Mouse (Mus musculus) midbrain, embryonic 16.5 days (tissue): Measurements from ENCODE around the gene Zkscan17. TPM values are rescaled to one million over a fixed set of nuclear protein-coding genes. Genes with fewer than 3 reads are reported as not detected.

Source experiments
- ATAC-seq: fragments of 200-750 bp; cut with Nextera tagmentation; 2 replicates; pipeline ENCODE4 v1.8.0; 2017; ENCODE audit warnings: moderate TSS enrichment
- H3K27ac ChIP-seq: fragments of 300-500 bp; sonication (generic); 2 replicates; pipeline ENCODE4 v1.5.1; 2014; ENCODE audit warnings: mild to moderate bottlenecking, low read length, mixed read lengths
- H3K27me3 ChIP-seq: fragments of 300-500 bp; sonication (generic); 2 replicates; pipeline ENCODE4 v1.6.1; 2014; ENCODE audit warnings: low read depth, low read length, mixed read lengths; ENCODE audit not compliant: control insufficient read depth, insufficient read depth
- H3K36me3 ChIP-seq: fragments of 300-500 bp; sonication (generic); 2 replicates; pipeline ENCODE4 v1.6.1; 2014; ENCODE audit warnings: mild to moderate bottlenecking, low read length, moderate library complexity, mixed read lengths; ENCODE audit not compliant: control insufficient read depth, insufficient read depth
- H3K4me1 ChIP-seq: fragments of 300-500 bp; sonication (generic); 2 replicates; pipeline ENCODE4 v1.6.1; 2014; ENCODE audit warnings: mild to moderate bottlenecking, low read length, mixed read lengths; ENCODE audit not compliant: control insufficient read depth, insufficient read depth
- H3K4me2 ChIP-seq: fragments of 300-500 bp; sonication (generic); 2 replicates; pipeline ENCODE4 v1.6.1; 2014; ENCODE audit warnings: mild to moderate bottlenecking, low read length, mixed read lengths
- H3K4me3 ChIP-seq: fragments of 300-500 bp; sonication (generic); 2 replicates; pipeline ENCODE4 v1.5.1; 2014; ENCODE audit warnings: low read depth, mild to moderate bottlenecking, low read length, moderate library complexity, mixed read lengths
- H3K9ac ChIP-seq: fragments of 300-500 bp; sonication (generic); 2 replicates; pipeline ENCODE4 v1.6.1; 2014; ENCODE audit warnings: low read depth, low read length, mixed read lengths
- H3K9me3 ChIP-seq: fragments of 300-500 bp; sonication (generic); replicated peaks from 2 replicates; pipeline ENCODE4 v1.6.1; 2014; ENCODE audit warnings: mild to moderate bottlenecking, low read length, mixed read lengths; ENCODE audit not compliant: control insufficient read depth, poor library complexity, severe bottlenecking
- WGBS: fragments of 180-500 bp; shearing (Covaris S2); extraction: QIAGEN DNeasy Blood & Tissue Kit; methylation state at CpG from one replicate; pipeline ENCODE4 v1.1.7; 2014; 5-methylcytosine and 5-hydroxymethylcytosine counted together
- polyA plus RNA-seq: library from polyadenylated mRNA; unstranded; fragments of >200 nt; fragmentation: Nextera tagmentation; extraction: Ambion mirVana; gene quantifications from 2 replicates; pipeline ENCODE4 v1.2.1, GENCODE M21; 2015

Zkscan17 gene
- polyA plus RNA-seq, 1 experiment from 2014 or later = 13.4 TPM

GRCm38 (mm10) chr11:59530221-59530620 lies 3.7 kb upstream of the Zkscan17 start:
- WGBS = 82% methylated on average over 5 of the region's 5 CpGs
- Histone ChIP-seq H3K4me1 (no peaks in the 10 kb centered on the region), H3K9me3 (no peaks in the 10 kb centered on the region), H3K36me3 (no peaks in the 10 kb centered on the region), H3K27ac (no peak overlapping the region), H3K4me2 (no peak overlapping the region), H3K27me3 (no peaks in the 10 kb centered on the region), H3K9ac (no peak overlapping the region), H3K4me3 (no peak overlapping the region)
- ATAC-seq = no peak

GRCm38 (mm10) chr11:59525237-59525636 lies 1.3 kb downstream of the Zkscan17 start:
- Histone ChIP-seq H3K9me3 (no peaks in the 10 kb centered on the region), H3K4me3 (no peak overlapping the region), H3K36me3 (no peaks in the 10 kb centered on the region), H3K4me1 (no peaks in the 10 kb centered on the region), H3K27ac (no peak overlapping the region), H3K4me2 (no peak overlapping the region), H3K27me3 (no peaks in the 10 kb centered on the region), H3K9ac (no peak overlapping the region)
- WGBS = 10% methylated on average over 10 of the region's 10 CpGs
- no peak for ATAC-seq

- Histone ChIP-seq H3K4me1 (no peaks in the 10 kb centered on the region), H3K27me3 (no peaks in the 10 kb centered on the region), H3K36me3 (no peaks in the 10 kb centered on the region), H3K9ac (no peak overlapping the region), H3K27ac (no peak overlapping the region), H3K4me2 (no peak overlapping the region), H3K9me3 (no peaks in the 10 kb centered on the region), H3K4me3 (no peak overlapping the region)
- ATAC-seq = no peak
- WGBS = 99% methylated on average over 2 of the region's 2 CpGs
These were observed 2.4 kb downstream of the Zkscan17 start for GRCm38 (mm10) chr11:59524150-59524549.

- WGBS = 66% methylated on average over 6 of the region's 6 CpGs
- no peak overlapping the region for H3K9ac ChIP-seq
- no peak for ATAC-seq
These were observed 6.6 kb downstream of the Zkscan17 start for GRCm38 (mm10) chr11:59519741-59520495.

GRCm38 (mm10) chr11:59518226-59518625 lies 8.3 kb downstream of the Zkscan17 start:
- no peak for ATAC-seq
- H3K9ac ChIP-seq = no peak overlapping the region
- H3K9me3 ChIP-seq = no peaks in the 10 kb centered on the region
- no peaks in the 10 kb centered on the region for H3K4me1 ChIP-seq
- 75% methylated on average over 10 of the region's 10 CpGs for WGBS
- no peak overlapping the region for H3K4me3 ChIP-seq
- H3K27ac ChIP-seq = no peak overlapping the region
- no peak overlapping the region for H3K4me2 ChIP-seq
- H3K27me3 ChIP-seq = no peaks in the 10 kb centered on the region
- no peaks in the 10 kb centered on the region for H3K36me3 ChIP-seq

More at GRCm38 (mm10) chr11:59519741-59520495, 6.6 kb downstream of the Zkscan17 start:
- Histone ChIP-seq H3K4me1 (no peaks in the 10 kb centered on the region), H3K9me3 (no peaks in the 10 kb centered on the region), H3K4me3 (no peak overlapping the region), H3K27ac (no peak overlapping the region), H3K4me2 (no peak overlapping the region), H3K27me3 (no peaks in the 10 kb centered on the region), H3K36me3 (no peaks in the 10 kb centered on the region)

GRCm38 (mm10) chr11:59517441-59517840 lies 9.1 kb downstream of the Zkscan17 start:
- no peak overlapping the region for H3K27ac ChIP-seq
- no peak for ATAC-seq
- H3K4me2 ChIP-seq = no peak overlapping the region
- H3K9me3 ChIP-seq = no peaks in the 10 kb centered on the region
- no peaks in the 10 kb centered on the region for H3K36me3 ChIP-seq
- 81% methylated on average over 1 of the region's 1 CpGs for WGBS
- H3K9ac ChIP-seq = no peak overlapping the region
- H3K4me1 ChIP-seq = no peaks in the 10 kb centered on the region
- H3K27me3 ChIP-seq = no peaks in the 10 kb centered on the region
- no peak overlapping the region for H3K4me3 ChIP-seq

- no peak overlapping the region for H3K4me2 ChIP-seq
- 0 out of 2 replicates have a peak, but pooled peaks cover 2% of the 10 kb centered on the region for H3K36me3 ChIP-seq
- H3K4me1 ChIP-seq = no peaks in the 10 kb centered on the region
- no peak overlapping the region for H3K9ac ChIP-seq
- H3K9me3 ChIP-seq = no peaks in the 10 kb centered on the region
- H3K4me3 ChIP-seq = no peak overlapping the region
- H3K27ac ChIP-seq = no peak overlapping the region
- WGBS = 78% methylated on average over 3 of the region's 3 CpGs
- H3K27me3 ChIP-seq = no peaks in the 10 kb centered on the region
- no peak for ATAC-seq
These were observed 11.8 kb downstream of the Zkscan17 start for GRCm38 (mm10) chr11:59514789-59515188.

- Histone ChIP-seq H3K4me3 (no peak overlapping the region), H3K27me3 (no peaks in the 10 kb centered on the region), H3K9ac (no peak overlapping the region), H3K4me2 (no peak overlapping the region), H3K36me3 (0 out of 2 replicates have a peak, but pooled peaks cover 2% of the 10 kb centered on the region), H3K9me3 (no peaks in the 10 kb centered on the region), H3K27ac (no peak overlapping the region), H3K4me1 (no peaks in the 10 kb centered on the region)
- 74% methylated on average over 6 of the region's 6 CpGs for WGBS
- ATAC-seq = no peak
These were observed 12.2 kb downstream of the Zkscan17 start for GRCm38 (mm10) chr11:59514381-59514780.

GRCm38 (mm10) chr11:59513556-59513955 lies 13.0 kb downstream of the Zkscan17 start:
- no peak for ATAC-seq
- 86% methylated on average over 3 of the region's 3 CpGs for WGBS

More at GRCm38 (mm10) chr11:59513556-59513955, 13.0 kb downstream of the Zkscan17 start:
- no peak overlapping the region for H3K27ac ChIP-seq
- H3K4me2 ChIP-seq = no peak overlapping the region
- 0 out of 2 replicates have a peak, but pooled peaks cover 2% of the 10 kb centered on the region for H3K36me3 ChIP-seq
- no peaks in the 10 kb centered on the region for H3K27me3 ChIP-seq
- no peak overlapping the region for H3K4me3 ChIP-seq
- no peaks in the 10 kb centered on the region for H3K4me1 ChIP-seq
- no peaks in the 10 kb centered on the region for H3K9me3 ChIP-seq
- H3K9ac ChIP-seq = no peak overlapping the region
